Mouse (Mus musculus): ENCODE measurements at regions not wholly inside any gene's neighbourhood (a gene's known extent, or its start where the extent isn't known, plus 50 kb on each side); places are given as distances from the start of the nearest gene placed in this dataset.

- no peak for DNase-seq
Observed at GRCm38 (mm10) chr7:90030486-90031250, 49.9 kb upstream of the Eed start.

- DNase-seq, result no peak
Observed at GRCm38 (mm10) chr7:90033086-90033485, 52.3 kb upstream of the Eed start.

DNA sequence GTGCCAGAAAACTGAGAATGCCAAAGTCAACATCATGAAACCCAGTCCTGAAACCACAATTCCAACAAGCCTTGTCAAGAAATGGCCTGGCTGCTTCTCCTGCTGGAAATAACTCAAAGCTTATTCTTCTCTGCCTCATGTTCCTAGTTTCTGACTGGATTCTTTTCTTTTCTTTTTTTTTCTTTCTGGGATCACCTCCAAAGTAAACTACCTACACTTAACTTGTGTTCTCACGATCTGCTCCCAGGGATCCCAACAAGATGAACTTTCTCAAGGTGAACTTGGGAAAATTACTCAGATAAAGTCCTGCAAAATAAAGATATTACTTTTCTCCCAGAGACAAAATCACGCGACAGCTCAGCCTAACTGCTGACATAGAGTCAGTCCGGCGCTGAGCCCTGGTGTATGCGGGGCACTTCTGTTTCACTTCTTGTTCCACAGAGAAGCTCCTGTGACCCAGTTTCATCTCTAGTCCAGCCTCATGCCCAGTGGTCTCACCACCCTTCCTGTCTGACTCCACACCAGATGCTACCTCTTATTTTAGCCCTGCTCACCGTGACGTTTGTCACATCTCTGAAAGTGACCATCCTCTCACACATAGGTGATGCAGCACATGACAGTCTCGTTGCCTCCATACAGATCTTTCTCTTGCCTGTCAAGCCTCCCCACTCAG lies 53.0 kb upstream of the Eed start:
- DNase-seq, result no peak

GRCm38 (mm10) chr7:90034498-90034897 lies 53.7 kb upstream of the Eed start:
- DNase-seq, result no peak

- no peak for DNase-seq
Observed at GRCm38 (mm10) chr7:90035396-90035795, 54.6 kb upstream of the Eed start.

DNA sequence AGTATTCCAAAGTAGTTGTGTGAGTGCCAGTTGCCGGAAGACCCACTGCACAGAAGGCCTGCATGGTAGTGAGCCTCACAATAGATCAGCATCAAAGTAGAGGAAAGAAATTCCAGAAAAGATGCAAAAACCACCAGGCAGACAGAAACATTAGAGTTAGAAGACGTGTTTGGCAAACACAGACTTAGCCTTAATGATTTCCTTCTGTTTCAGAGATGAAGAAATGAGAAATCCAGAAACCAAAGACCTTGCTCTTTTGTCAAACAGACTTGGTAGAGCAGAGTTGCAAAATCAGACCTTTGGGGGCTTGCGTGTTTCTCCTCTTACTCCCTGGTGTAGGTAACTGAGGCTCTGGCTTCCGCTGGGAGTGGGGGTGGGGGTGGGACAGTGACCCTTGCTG lies 57.0 kb upstream of the Eed start:
- DNase-seq, result no peak

DNA sequence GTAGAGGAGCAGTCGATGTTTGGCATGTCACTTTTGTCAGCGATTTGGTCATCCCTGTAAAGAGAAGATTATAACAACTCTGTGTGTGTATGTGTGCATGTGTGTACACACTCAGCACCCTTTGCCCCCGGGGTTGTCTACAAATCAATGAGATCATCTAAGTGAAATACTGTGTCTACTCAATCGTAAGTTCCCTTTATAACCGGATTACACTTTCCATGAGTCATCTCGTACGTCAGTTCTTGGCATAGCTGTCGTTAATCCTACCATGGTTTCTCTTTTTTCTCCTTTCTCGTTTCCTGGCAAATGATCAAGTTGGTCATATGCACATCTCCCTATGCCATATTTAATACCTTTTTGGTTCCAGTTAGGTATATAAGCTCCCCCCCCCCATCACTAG lies 58.7 kb upstream of the Eed start:
- DNase-seq, result no peak

GRCm38 (mm10) chr7:90040581-90041340 lies 60.0 kb upstream of the Eed start:
- peak; percentile 76 to 89 for DNase-seq

GRCm38 (mm10) chr7:90041565-90042024 lies 60.8 kb upstream of the Eed start:
- DNase-seq, result peak; percentile 71 to 88

GRCm38 (mm10) chr7:90042364-90042763 lies 61.6 kb upstream of the Eed start:
- no peak for DNase-seq

DNA sequence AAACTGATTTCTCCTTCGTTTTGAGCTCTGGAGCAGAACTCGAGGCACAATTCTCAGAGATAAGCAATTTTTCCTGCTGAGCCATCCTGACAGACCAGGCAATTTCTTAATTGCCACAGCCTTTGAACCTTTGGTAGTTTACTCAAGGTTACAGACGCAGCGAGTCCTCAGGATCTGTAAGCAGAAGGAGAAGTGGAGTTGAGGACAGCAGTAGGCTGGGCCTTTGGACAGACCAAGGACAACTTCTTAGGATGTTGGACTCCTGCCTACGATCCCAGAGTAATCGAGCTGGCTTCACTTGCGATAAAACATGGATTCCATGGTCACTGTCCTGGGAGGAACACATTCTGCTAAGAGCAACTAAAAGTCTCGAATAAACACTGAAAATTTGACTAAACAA lies 62.7 kb upstream of the Eed start:
- DNase-seq, result peak; percentile 55 to 76

- no peak for DNase-seq
Observed at GRCm38 (mm10) chr7:90044100-90044698, 63.4 kb upstream of the Eed start.

DNA sequence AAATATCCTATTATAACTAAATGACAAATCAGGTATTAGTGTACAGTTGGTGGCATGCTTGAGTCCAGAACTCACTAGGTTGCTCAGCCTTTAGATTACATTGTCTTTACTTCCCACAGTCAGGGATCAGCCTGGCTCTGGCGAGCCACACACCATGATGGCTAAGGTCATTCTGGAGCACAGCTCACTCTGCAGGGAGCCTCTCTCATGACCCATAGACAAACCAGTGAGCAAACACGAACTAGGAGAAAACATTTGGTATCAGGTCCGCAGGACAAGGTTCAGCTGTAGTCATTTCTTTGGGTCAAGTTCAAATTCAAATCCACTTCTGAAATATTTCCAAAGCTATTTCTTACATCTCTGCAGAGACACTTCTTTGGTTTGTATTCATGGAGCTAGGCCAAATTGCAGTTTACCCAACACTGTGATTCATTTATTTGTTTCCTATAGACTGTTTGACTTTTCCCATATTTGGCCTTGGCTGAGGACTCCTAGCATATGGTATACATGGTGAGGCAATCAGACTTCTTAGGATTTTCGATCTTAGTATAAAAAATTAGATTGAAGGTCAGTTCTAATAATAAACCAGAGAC lies 64.5 kb upstream of the Eed start:
- no peak for DNase-seq

GRCm38 (mm10) chr7:90046228-90046627 lies 65.4 kb upstream of the Eed start:
- DNase-seq, result no peak

DNA sequence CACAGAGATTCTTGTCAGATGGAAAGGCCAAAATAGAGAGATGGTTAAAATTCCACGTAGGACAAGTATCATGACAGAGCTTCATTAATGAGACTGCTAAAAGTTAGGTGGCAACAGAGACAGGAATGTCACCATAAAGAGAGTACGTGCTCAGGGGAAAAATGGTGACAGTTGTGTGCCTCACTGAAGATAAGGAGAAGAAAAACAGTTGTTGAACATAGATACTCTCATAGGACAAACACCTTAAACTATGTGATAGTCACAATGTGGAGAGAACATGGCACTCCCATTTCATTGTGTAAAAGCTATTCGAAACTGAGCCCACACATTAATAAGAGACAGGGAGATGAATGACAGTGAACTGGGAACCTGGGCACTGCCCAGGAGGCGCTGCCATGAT lies 66.1 kb upstream of the Eed start:
- no peak for DNase-seq

DNA sequence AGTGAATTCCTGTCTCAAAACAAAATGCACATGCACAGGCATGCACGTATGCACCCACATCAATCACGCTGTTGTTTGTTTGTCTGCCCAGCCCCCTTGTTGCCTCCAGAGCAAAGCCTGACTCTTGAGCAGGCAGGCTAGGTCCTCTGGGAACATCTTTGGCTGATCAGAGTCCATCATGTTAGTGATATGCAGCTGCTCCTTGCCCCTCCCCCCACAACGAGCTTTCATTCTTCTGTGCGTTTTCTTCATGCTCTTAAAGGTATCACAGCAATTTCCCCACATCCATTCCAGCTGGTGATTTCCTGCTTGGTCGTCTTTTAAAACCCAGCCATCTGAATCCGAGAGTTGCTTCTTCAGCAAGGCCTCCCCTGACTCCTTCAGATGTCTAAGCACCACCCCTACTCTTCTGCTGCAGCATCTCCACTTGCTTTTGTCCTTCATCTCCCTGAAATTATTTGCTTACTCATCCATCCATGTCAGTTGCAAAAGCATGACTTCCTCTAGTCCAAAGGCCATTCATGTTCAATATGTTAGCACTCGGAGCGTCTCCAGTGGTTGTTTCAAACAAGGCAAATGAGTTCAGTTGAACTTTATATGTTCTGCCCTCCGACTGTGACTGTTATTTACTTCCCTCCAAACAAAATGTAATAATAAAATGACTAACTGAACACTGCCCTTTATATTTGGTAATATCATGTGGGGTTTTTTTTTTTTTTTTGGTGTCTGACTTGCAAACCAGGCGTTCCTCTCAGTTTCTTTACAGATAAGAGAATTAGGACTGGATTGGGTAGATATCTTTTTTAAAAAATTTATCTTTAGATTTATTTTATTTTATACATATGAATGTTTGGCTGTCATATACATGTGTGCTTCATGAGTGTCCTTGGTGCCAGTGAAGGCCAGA lies 67.9 kb upstream of the Eed start:
- peak; percentile 59 to 61 for DNase-seq

- DNase-seq, result peak; percentile 51 to 64
Observed at GRCm38 (mm10) chr7:90049831-90050237, 69.1 kb upstream of the Eed start.

DNA sequence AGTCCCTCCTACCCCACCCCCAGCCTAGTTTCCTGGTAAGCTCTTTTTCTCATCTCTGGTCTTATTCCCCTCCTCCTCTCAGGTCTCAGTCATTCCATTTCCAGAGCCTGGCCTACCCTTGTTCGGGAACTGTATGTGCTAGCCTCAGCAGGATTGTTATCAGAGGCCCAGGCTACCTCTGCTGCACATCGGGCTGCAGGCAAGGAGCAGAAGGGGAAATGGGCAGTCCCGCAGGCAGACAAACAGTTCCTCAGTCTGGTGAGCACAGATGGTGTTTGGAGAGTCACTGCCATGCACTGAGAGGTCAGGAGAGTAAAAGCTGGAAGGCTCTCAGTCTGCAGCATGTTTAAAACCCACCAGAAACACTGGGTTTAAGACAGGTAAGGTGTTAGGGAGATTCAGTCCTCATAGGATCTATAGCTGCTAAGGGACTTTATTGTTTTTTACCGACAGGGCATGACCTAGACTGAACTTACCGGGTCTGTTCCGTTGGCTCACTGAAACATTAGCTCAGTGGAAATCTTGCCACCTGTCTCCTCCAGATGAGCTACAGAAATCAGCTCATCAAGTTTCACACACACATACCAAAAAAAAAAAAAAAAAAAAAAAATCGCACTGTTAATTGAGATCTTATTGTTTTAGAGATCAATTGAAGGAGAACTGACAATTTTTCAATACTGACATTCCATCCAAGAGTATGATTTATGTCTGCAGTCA lies 74.2 kb upstream of the Eed start:
- DNase-seq, result peak in 1 of 2 experiments; percentile 22

DNA sequence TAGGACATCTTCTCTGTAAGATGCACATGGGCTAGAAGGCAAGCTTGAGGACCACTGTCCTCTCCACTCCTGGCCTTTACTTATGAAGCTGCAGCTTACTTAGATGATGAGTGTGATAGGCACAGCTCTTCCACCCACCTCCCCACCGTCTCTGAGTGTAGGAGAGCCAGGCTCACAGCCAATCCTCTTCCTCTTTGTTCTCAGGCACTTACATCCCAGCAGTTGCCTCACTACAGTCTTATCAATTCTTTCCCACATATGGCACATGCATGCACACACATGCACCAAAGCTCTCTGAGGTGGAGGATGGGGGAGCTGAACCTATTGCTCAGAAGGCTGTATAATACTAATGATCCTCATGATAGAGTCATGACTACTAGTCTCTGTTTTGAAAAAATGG lies 72.1 kb upstream of the Picalm start:
- DNase-seq, result no peak

- peak; percentile 77 to 85 for DNase-seq
Observed at GRCm38 (mm10) chr7:90058636-90059035, 71.4 kb upstream of the Picalm start.

DNA sequence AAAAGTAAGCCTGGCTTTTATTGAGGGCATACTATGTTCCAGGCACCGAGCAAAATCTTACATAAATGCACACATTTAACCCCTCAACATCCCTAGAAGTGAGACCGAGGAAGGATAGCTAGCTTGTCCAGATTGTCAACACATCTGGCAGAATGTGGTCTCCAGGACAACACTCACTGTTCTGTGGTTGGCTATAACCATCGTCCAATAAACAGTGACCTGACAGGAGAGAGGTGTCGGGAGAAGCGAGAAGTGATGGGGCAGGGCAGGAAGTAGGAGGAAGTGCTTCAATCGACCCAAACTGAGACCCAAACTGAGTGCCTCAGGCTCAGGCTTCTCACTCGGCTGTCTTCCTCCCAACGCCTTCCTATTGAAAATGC lies 70.8 kb upstream of the Picalm start:
- no peak for DNase-seq

Data from kidney, postnatal 36 days (tissue).